In the genomic region with DNA sequence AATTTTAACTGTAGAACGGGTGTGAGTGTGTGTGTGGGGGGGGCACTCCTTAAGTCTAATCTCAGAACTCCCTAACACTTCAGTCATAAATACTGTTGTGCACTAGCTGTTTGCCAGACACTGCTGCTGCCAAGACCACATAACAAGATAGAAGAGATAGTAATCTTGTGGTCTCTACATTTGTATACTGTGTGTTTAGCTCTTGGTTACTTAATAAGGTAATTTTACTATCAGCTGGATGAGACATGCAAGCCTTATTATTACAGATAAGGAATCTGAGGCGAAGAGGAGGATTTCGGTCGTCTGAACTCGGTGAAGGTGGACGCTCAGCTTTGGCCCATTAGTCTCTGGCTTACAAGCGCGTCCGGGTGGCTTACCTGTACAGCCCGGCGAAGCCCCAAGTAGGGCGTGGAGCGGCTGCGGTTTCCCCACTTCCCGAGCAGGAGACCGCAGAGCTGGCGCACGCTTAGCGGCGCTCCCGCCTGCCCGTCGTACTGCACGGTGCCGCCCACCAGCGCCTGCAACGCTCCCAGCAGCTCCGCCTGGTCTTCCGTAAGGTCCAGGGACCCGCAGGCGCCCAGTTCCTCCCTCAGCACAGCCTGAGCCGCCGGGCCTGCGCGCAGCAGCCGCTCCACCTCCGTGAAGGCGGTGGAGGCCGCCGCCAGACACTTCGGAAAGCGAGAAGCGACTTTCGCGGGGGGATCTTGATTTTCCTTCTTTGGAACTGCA, we compare ENCODE assay signal across 8 mouse cellular contexts. TPM values are rescaled to one million over a fixed set of nuclear protein-coding genes. Genes with fewer than 3 reads are reported as not detected.
A peak's percentile ranks its signal among the peaks of the same experiment; 100 is the strongest.
DNase-seq lines count a peak whose midpoint lies in the region; ATAC-seq lines count a peak whose summit lies in the region.
"Had no signal": no experiment of that assay in that cellular context is flagged by ENCODE, and none has a peak within 500 bp of the region (broad histone marks: within the 10 kb centered on the region; RNA-seq: fewer than 3 reads in every experiment).

No protein-coding gene starts in this region.

- H3K4me3 ChIP-seq in heart, embryonic 13.5 days: peak overlapping the region; percentile 70
- H3K4me3 ChIP-seq in limb, embryonic 10.5 days: peak overlapping the region; percentile 65

- H3K4me2 ChIP-seq in heart, embryonic 13.5 days: peak overlapping the region; percentile 98

- no peak overlapping the region for H3K27ac ChIP-seq in heart, embryonic 13.5 days (replicated peaks)
- H3K27ac ChIP-seq in limb, embryonic 10.5 days: peak overlapping the region; percentile 40; the same call in 1 of the 2 replicates

- DNase-seq in ovary, adult 18-20 months (ENCODE audit: low spot score): peak; percentile 21
- DNase-seq in ovary, postnatal 14 days (ENCODE audit: low spot score): no peak
- DNase-seq in adrenal gland, postnatal 25 days: peak; percentile 42
- peak; percentile 73 for DNase-seq in limb, embryonic 10.5 days (ENCODE audit: low spot score)
- peak; percentile 56 for DNase-seq in mesoderm, embryonic 11.5 days (ENCODE audit: low read depth, low spot score)
- peak; percentile 58 for DNase-seq in testis, postnatal 10 days (ENCODE audit: low spot score)

- peak; percentile 56; the same call in 1 of the 2 replicates for ATAC-seq in heart, embryonic 13.5 days (ENCODE audit: extremely low read depth, insufficient number of reproducible peaks, low FRiP score, low TSS enrichment)

- no peaks in the 10 kb centered on the region for H3K36me3 ChIP-seq in heart, embryonic 13.5 days
- no peaks in the 10 kb centered on the region for H3K36me3 ChIP-seq in limb, embryonic 10.5 days

- H3K4me1 ChIP-seq in heart, embryonic 13.5 days: peaks cover 19% of the 10 kb centered on the region
- H3K4me1 ChIP-seq in limb, embryonic 10.5 days: peaks cover 25% of the 10 kb centered on the region

- H3K9ac ChIP-seq in heart, embryonic 13.5 days: peak overlapping the region; percentile 78

- WGBS in heart, embryonic 13.5 days: under 1% methylated on average over 45 of the region's 45 CpGs
- WGBS in limb, embryonic 10.5 days: under 1% methylated on average over 45 of the region's 45 CpGs

- H3K9me3 ChIP-seq in heart, embryonic 13.5 days: no peaks in the 10 kb centered on the region
- no peaks in the 10 kb centered on the region for H3K9me3 ChIP-seq in limb, embryonic 10.5 days (replicated peaks)

- peaks cover 100% of the 10 kb centered on the region for H3K27me3 ChIP-seq in heart, embryonic 13.5 days (replicated peaks)
- peaks cover 100% of the 10 kb centered on the region for H3K27me3 ChIP-seq in limb, embryonic 10.5 days (ENCODE audit: low read depth, poor library complexity, severe bottlenecking)

RNA-seq across cellular contexts. Expression of gene Prss16, which starts 3.8 kb away (rescaled TPM):
- total RNA-seq in adrenal gland, postnatal 25 days (2021): not detected in 2 replicates
- polyA plus RNA-seq in heart, embryonic 13.5 days (2015; fragmentation: Nextera tagmentation; extraction: Ambion mirVana): 0.59 and 3.3 TPM in 2 replicates
- 0.20 TPM in 1 of 2 replicates, not detected in the other for polyA plus RNA-seq in limb, embryonic 10.5 days (2016; fragmentation: Nextera tagmentation; extraction: Ambion mirVana)

RNA-seq across cellular contexts. Expression of gene Pom121l2, which starts 24.8 kb away (rescaled TPM):
- total RNA-seq in adrenal gland, postnatal 25 days (2021): not detected in 2 replicates
- polyA plus RNA-seq in heart, embryonic 13.5 days (2015; fragmentation: Nextera tagmentation; extraction: Ambion mirVana): 0.05 and 0.07 TPM in 2 replicates
- 0.14 and 0.28 TPM in 2 replicates for polyA plus RNA-seq in limb, embryonic 10.5 days (2016; fragmentation: Nextera tagmentation; extraction: Ambion mirVana)
- polyA plus RNA-seq: large intestine, adult 2 months had no signal

RNA-seq across cellular contexts. Expression of gene Hist1h2ah, which starts 29.6 kb away (rescaled TPM):
- total RNA-seq in adrenal gland, postnatal 25 days (2021): 30.0 and 61.8 TPM in 2 replicates
- polyA plus RNA-seq in heart, embryonic 13.5 days (2015; fragmentation: Nextera tagmentation; extraction: Ambion mirVana): 4.1 and 11.0 TPM in 2 replicates
- 7.3 and 8.5 TPM in 2 replicates for polyA plus RNA-seq in limb, embryonic 10.5 days (2016; fragmentation: Nextera tagmentation; extraction: Ambion mirVana)

RNA-seq across cellular contexts. Expression of gene Hist1h2bk, which starts 29.9 kb away (rescaled TPM):
- 121 and 135 TPM in 2 replicates for total RNA-seq in adrenal gland, postnatal 25 days (2021)
- polyA plus RNA-seq in heart, embryonic 13.5 days (2015; fragmentation: Nextera tagmentation; extraction: Ambion mirVana): 3.1 and 3.4 TPM in 2 replicates
- 10.3 and 11.8 TPM in 2 replicates for polyA plus RNA-seq in limb, embryonic 10.5 days (2016; fragmentation: Nextera tagmentation; extraction: Ambion mirVana)

RNA-seq across cellular contexts. Expression of gene Hist1h4i, which starts 35.4 kb away (rescaled TPM):
- 82.8 and 97.8 TPM in 2 replicates for total RNA-seq in adrenal gland, postnatal 25 days (2021)
- polyA plus RNA-seq in heart, embryonic 13.5 days (2015; fragmentation: Nextera tagmentation; extraction: Ambion mirVana): 10.8 and 11.3 TPM in 2 replicates
- 27.4 and 36.3 TPM in 2 replicates for polyA plus RNA-seq in limb, embryonic 10.5 days (2016; fragmentation: Nextera tagmentation; extraction: Ambion mirVana)
